Mouse (Mus musculus): ENCODE results near the gene Ppp1r16b. TPM values are rescaled to one million over a fixed set of nuclear protein-coding genes. Genes with fewer than 3 reads are reported as not detected.
A peak's percentile ranks its signal among the peaks of the same experiment; 100 is the strongest.

Ppp1r16b gene
- polyA plus RNA-seq, 1 experiment from 2014 or later: 4.6 TPM

DNA sequence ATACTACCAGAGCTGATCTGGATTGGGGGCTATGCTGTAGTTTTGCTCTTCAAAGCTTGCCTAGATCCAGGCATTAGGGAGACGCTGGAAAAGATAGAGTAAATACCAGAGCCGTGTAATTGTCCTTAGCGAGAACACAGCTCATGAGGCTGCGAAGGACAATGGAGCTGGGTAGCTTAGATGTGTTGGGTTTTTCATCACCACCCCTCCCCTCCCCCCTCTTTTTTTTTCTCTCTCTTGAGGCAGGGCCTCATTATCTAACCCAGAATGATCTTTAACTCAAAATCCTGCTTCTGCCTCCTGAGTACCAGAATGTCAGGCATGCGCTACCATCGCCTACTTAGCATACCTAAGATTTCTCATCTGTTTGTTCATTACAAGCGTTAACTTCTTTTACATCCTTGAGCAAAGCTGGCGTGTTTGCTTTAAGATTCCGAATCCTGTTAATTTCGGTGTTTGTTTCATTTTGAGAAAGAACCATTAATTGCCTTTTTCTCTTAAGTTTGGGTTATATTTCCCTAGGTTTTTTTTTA lies 15.2 kb downstream of the Ppp1r16b start:
- no peak for DNase-seq (ENCODE audit: low spot score)
- Histone ChIP-seq H3K4me2 (ENCODE audit: low read depth, severe bottlenecking) (no peak overlapping the region), H3K4me1 (ENCODE audit: control insufficient read depth, insufficient read depth, low read length) (peaks cover 3% of the 10 kb centered on the region; the same call in 1 of the 2 replicates), H3K9me3 (ENCODE audit: control insufficient read depth, low read length) (no peaks in the 10 kb centered on the region), H3K9ac (ENCODE audit: low read length) (no peak overlapping the region), H3K27me3 (ENCODE audit: control insufficient read depth, insufficient read depth, low read length) (no peaks in the 10 kb centered on the region), H3K27ac (replicated peaks; ENCODE audit: low read depth, low read length) (no peak overlapping the region), H3K36me3 (ENCODE audit: control insufficient read depth, insufficient read depth, low read length) (no peaks in the 10 kb centered on the region), H3K4me3 (ENCODE audit: low read depth, low read length) (no peak overlapping the region)
- ATAC-seq (ENCODE audit: insufficient number of reproducible peaks, low FRiP score, low TSS enrichment, low read depth): no peak
- WGBS: 81% methylated on average over 10 of the region's 10 CpGs

DNA sequence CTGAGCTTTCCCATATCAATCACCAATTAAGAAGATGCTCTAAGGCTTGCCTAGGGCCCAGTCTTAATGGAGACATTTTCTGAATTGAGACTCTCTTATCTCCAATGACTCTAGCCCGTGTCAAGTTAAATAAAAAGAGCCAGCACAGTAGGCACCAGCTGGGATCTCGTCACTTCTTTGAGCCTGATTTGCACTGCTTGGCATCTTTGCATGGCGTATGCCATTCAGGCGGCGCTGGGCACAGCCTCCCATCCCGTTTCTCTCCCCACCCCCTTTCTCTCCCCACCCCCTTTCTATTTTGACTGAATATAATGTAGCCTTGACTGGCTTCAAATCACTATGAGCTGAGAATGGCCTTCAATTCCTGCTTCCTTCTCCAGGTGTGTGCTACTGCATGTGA lies 16.5 kb downstream of the Ppp1r16b start:
- no peak overlapping the region for H3K4me2 ChIP-seq (ENCODE audit: low read depth, severe bottlenecking)
- WGBS: 83% methylated on average over 6 of the region's 6 CpGs
- no peak for ATAC-seq (ENCODE audit: insufficient number of reproducible peaks, low FRiP score, low TSS enrichment, low read depth)
- H3K27ac ChIP-seq (replicated peaks; ENCODE audit: low read depth, low read length): no peak overlapping the region
- H3K4me3 ChIP-seq (ENCODE audit: low read depth, low read length): no peak overlapping the region
- H3K27me3 ChIP-seq (ENCODE audit: control insufficient read depth, insufficient read depth, low read length): no peaks in the 10 kb centered on the region
- H3K36me3 ChIP-seq (ENCODE audit: control insufficient read depth, insufficient read depth, low read length): no peaks in the 10 kb centered on the region
- no peak overlapping the region for H3K9ac ChIP-seq (ENCODE audit: low read length)
- no peak for DNase-seq (ENCODE audit: low spot score)
- no peaks in the 10 kb centered on the region for H3K9me3 ChIP-seq (ENCODE audit: control insufficient read depth, low read length)
- H3K4me1 ChIP-seq (ENCODE audit: control insufficient read depth, insufficient read depth, low read length): peaks cover 3% of the 10 kb centered on the region; the same call in 1 of the 2 replicates

DNA sequence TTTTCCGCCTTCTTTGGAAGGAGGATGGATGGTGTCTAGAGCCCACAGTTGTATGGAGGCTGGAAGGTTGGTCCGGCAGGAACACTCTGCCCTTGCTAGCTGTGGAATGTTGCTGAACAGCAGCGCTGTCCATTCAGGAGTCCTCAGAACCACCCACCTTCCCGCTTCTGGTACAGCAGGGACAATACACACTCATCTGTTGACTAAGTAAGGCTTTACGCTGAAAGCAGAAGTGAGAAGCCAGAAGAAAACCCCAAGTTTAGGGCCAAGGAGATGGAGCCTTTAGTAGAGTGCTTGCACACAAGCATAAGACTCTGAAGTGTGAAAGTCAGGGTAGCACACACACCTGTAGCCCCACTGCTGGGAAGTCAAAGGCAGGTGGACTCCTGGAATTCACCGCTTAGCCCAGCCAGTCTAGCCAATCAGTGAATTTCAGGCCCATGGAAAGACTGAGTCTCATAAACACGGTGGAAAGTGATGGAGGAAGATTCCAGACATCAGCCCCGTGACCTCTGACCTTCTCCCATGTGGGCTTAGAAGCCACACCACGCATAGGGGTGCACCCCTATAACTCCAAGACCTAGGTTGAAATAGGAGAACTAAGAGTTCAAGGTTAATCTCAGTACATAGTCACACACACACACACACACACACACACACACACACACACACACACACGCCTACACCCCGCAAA lies 17.3 kb downstream of the Ppp1r16b start:
- peaks cover 3% of the 10 kb centered on the region; the same call in 1 of the 2 replicates for H3K4me1 ChIP-seq (ENCODE audit: control insufficient read depth, insufficient read depth, low read length)
- WGBS: 53% methylated on average over 11 of the region's 11 CpGs

GRCm38 (mm10) chr2:158683038-158683413 lies 17.8 kb downstream of the Ppp1r16b start:
- Histone ChIP-seq H3K9ac (ENCODE audit: low read length) (no peak overlapping the region), H3K36me3 (ENCODE audit: control insufficient read depth, insufficient read depth, low read length) (no peaks in the 10 kb centered on the region), H3K4me3 (ENCODE audit: low read depth, low read length) (no peak overlapping the region), H3K27me3 (ENCODE audit: control insufficient read depth, insufficient read depth, low read length) (no peaks in the 10 kb centered on the region), H3K4me1 (ENCODE audit: control insufficient read depth, insufficient read depth, low read length) (peaks cover 3% of the 10 kb centered on the region; the same call in 1 of the 2 replicates), H3K4me2 (ENCODE audit: low read depth, severe bottlenecking) (no peak overlapping the region), H3K9me3 (ENCODE audit: control insufficient read depth, low read length) (no peaks in the 10 kb centered on the region), H3K27ac (replicated peaks; ENCODE audit: low read depth, low read length) (no peak overlapping the region)
- ATAC-seq (ENCODE audit: insufficient number of reproducible peaks, low FRiP score, low TSS enrichment, low read depth) (no peak), DNase-seq (ENCODE audit: low spot score) (peak; percentile 38)
- WGBS: 8% methylated on average over 4 of the region's 4 CpGs

More for the DNA sequence above, 17.3 kb downstream of the Ppp1r16b start:
- Histone ChIP-seq H3K4me3 (ENCODE audit: low read depth, low read length) (no peak overlapping the region), H3K36me3 (ENCODE audit: control insufficient read depth, insufficient read depth, low read length) (no peaks in the 10 kb centered on the region), H3K27me3 (ENCODE audit: control insufficient read depth, insufficient read depth, low read length) (no peaks in the 10 kb centered on the region), H3K9me3 (ENCODE audit: control insufficient read depth, low read length) (no peaks in the 10 kb centered on the region), H3K27ac (replicated peaks; ENCODE audit: low read depth, low read length) (no peak overlapping the region; the same call in 1 of the 2 replicates), H3K9ac (ENCODE audit: low read length) (no peak overlapping the region), H3K4me2 (ENCODE audit: low read depth, severe bottlenecking) (no peak overlapping the region)
- DNase-seq (ENCODE audit: low spot score) (no peak), ATAC-seq (ENCODE audit: insufficient number of reproducible peaks, low FRiP score, low TSS enrichment, low read depth) (no peak)

GRCm38 (mm10) chr2:158684247-158684843 lies 19.1 kb downstream of the Ppp1r16b start:
- 59% methylated on average over 9 of the region's 9 CpGs for WGBS
- no peak overlapping the region for H3K4me2 ChIP-seq (ENCODE audit: low read depth, severe bottlenecking)
- no peaks in the 10 kb centered on the region for H3K9me3 ChIP-seq (ENCODE audit: control insufficient read depth, low read length)
- no peak for DNase-seq (ENCODE audit: low spot score)
- no peak for ATAC-seq (ENCODE audit: insufficient number of reproducible peaks, low FRiP score, low TSS enrichment, low read depth)
- H3K9ac ChIP-seq (ENCODE audit: low read length): no peak overlapping the region
- H3K27me3 ChIP-seq (ENCODE audit: control insufficient read depth, insufficient read depth, low read length): no peaks in the 10 kb centered on the region
- H3K27ac ChIP-seq (replicated peaks; ENCODE audit: low read depth, low read length): no peak overlapping the region
- peaks cover 3% of the 10 kb centered on the region; the same call in 1 of the 2 replicates for H3K4me1 ChIP-seq (ENCODE audit: control insufficient read depth, insufficient read depth, low read length)
- H3K36me3 ChIP-seq (ENCODE audit: control insufficient read depth, insufficient read depth, low read length): no peaks in the 10 kb centered on the region
- no peak overlapping the region for H3K4me3 ChIP-seq (ENCODE audit: low read depth, low read length)

DNA sequence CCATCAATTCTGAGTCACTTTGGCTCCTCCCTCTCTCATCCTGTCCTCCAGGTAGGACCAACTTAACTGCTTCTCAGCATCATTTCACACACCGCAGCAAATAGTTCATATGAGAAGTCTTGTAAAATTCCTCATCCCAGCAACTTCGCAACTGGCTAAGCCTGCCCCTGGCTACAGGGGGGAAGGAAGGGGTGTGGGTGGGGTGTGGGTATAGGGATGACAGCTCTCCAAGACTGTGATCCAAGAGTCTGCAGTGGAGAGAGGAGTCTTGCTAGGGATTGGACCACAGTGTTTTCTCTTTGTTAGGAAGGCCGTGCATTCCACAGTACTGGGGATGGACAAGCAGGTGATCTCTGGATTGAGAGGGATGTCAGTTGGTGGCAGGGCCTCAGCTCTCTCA lies 19.7 kb downstream of the Ppp1r16b start:
- no peaks in the 10 kb centered on the region for H3K27me3 ChIP-seq (ENCODE audit: control insufficient read depth, insufficient read depth, low read length)
- no peaks in the 10 kb centered on the region for H3K9me3 ChIP-seq (ENCODE audit: control insufficient read depth, low read length)
- no peak overlapping the region for H3K4me3 ChIP-seq (ENCODE audit: low read depth, low read length)
- H3K27ac ChIP-seq (replicated peaks; ENCODE audit: low read depth, low read length): no peak overlapping the region
- H3K4me2 ChIP-seq (ENCODE audit: low read depth, severe bottlenecking): no peak overlapping the region
- no peaks in the 10 kb centered on the region for H3K36me3 ChIP-seq (ENCODE audit: control insufficient read depth, insufficient read depth, low read length)
- no peak for ATAC-seq (ENCODE audit: insufficient number of reproducible peaks, low FRiP score, low TSS enrichment, low read depth)
- WGBS: 85% methylated on average over 3 of the region's 3 CpGs
- H3K9ac ChIP-seq (ENCODE audit: low read length): no peak overlapping the region
- no peak for DNase-seq (ENCODE audit: low spot score)
- H3K4me1 ChIP-seq (ENCODE audit: control insufficient read depth, insufficient read depth, low read length): peaks cover 8% of the 10 kb centered on the region; the same call in 1 of the 2 replicates

DNA sequence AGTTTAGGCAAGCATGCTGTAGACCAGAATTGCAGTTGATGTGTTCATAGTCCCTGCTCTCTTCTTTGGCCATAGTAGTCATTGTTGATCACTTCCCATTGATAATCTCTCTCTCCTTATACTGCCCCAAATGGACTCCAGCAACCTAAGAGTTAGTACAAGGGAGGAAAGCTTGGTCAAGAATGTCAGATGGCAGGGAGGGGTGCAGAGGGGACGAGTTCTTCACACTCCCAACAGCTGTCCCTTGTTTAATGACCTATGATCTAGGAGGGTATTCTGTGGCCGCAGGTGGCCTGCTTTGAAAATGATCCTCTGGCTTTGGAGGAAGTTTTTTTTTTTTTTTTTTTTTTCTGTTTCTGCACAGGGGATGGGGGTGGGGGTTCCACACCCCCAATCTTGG lies 21.2 kb downstream of the Ppp1r16b start:
- WGBS: 38% methylated on average over 2 of the region's 2 CpGs
- Histone ChIP-seq H3K9me3 (ENCODE audit: control insufficient read depth, low read length) (no peaks in the 10 kb centered on the region), H3K27ac (replicated peaks; ENCODE audit: low read depth, low read length) (no peak overlapping the region), H3K9ac (ENCODE audit: low read length) (no peak overlapping the region), H3K27me3 (ENCODE audit: control insufficient read depth, insufficient read depth, low read length) (no peaks in the 10 kb centered on the region), H3K4me3 (ENCODE audit: low read depth, low read length) (no peak overlapping the region), H3K36me3 (ENCODE audit: control insufficient read depth, insufficient read depth, low read length) (no peaks in the 10 kb centered on the region), H3K4me2 (ENCODE audit: low read depth, severe bottlenecking) (no peak overlapping the region), H3K4me1 (ENCODE audit: control insufficient read depth, insufficient read depth, low read length) (peaks cover 9% of the 10 kb centered on the region; the same call in 1 of the 2 replicates)
- ATAC-seq (ENCODE audit: insufficient number of reproducible peaks, low FRiP score, low TSS enrichment, low read depth): no peak
- DNase-seq (ENCODE audit: low spot score): no peak

DNA sequence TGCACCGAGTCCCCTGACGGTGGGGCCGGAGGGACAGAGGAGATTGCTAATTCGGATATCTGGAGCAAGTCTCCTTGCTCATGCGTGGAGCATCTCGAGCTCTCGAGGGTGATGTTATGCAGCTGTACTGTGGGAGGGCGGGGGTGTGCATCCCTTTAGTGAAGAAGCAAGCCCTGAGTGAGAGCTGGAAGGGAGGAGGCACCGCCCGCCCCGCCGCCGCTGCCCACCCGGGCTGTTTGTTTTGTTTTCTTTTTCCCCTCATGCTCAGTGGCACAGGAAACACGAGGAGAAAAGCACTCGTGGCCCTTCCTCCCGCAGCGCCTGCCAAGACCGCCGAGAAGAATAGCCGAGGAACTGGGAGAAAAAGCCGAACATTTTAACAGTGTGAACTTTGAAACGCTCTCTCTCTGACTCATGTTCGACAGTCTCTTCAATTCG lies 22.6 kb downstream of the Ppp1r16b start:
- ATAC-seq (ENCODE audit: insufficient number of reproducible peaks, low FRiP score, low TSS enrichment, low read depth) (no peak), DNase-seq (ENCODE audit: low spot score) (no peak)
- Histone ChIP-seq H3K36me3 (ENCODE audit: control insufficient read depth, insufficient read depth, low read length) (no peaks in the 10 kb centered on the region), H3K9ac (ENCODE audit: low read length) (no peak overlapping the region), H3K4me2 (ENCODE audit: low read depth, severe bottlenecking) (no peak overlapping the region), H3K4me3 (ENCODE audit: low read depth, low read length) (no peak overlapping the region), H3K27ac (replicated peaks; ENCODE audit: low read depth, low read length) (no peak overlapping the region), H3K4me1 (ENCODE audit: control insufficient read depth, insufficient read depth, low read length) (peaks cover 9% of the 10 kb centered on the region; the same call in 1 of the 2 replicates), H3K9me3 (ENCODE audit: control insufficient read depth, low read length) (no peaks in the 10 kb centered on the region), H3K27me3 (ENCODE audit: control insufficient read depth, insufficient read depth, low read length) (no peaks in the 10 kb centered on the region)
- 75% methylated on average over 25 of the region's 25 CpGs for WGBS

Measured in limb, embryonic 11.5 days (tissue).